Mouse (Mus musculus) heart, postnatal 0 days (tissue): Measurements from ENCODE around the gene Fnip1.

Experiments
- CTCF ChIP-seq: IDR thresholded peaks from 2 replicates; pipeline ENCODE4 v1.5.1; 2016; ENCODE audit warnings: antibody characterized with exemption, control low read depth, low read depth
- EP300 ChIP-seq: IDR thresholded peaks from 2 replicates; pipeline ENCODE4 v1.6.1; 2016; ENCODE audit warnings: antibody characterized with exemption, low read depth

GRCm38 (mm10) chr11:54530916-54531315 is 92.9 kb downstream of the Fnip1 start:
- TF ChIP-seq CTCF (no peak), EP300 (no peak)
